Mouse (Mus musculus): ENCODE measurements around the gene Ccrl2. TPM values are rescaled to one million over a fixed set of nuclear protein-coding genes. Genes with fewer than 3 reads are reported as not detected.
A peak's percentile ranks its signal among the peaks of the same experiment; 100 is the strongest.

The Ccrl2 gene
- polyA plus RNA-seq, 1 experiment from 2014 or later, result 2.7 TPM

DNA sequence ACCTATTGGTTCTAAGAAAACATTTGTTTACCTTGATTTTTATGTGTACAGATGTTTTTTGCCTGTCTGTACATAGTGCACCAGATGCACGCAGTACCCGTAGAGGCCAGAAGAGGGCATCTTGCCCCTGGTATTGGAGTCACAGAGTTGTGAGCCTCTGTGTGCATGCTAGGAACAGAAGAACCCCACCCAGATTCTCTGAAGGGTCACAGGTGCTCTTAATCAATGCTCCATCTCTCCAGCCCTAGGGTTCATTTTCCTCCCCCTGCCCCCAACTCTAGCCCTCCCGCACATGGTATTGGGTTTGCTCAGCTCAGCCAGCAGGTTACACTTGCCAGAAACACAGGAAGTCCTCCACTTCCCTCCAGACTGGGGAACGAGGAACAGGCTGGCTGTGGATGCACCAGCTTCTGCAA is 13.2 kb upstream of the Ccrl2 start:
- no peaks in the 10 kb centered on the region for H3K36me3 ChIP-seq (ENCODE audit: insufficient read depth, low read length)
- no peaks in the 10 kb centered on the region for H3K4me1 ChIP-seq (replicated peaks; ENCODE audit: insufficient read depth, low read length)
- 32% methylated on average over 4 of the region's 4 CpGs for WGBS
- H3K9me3 ChIP-seq (replicated peaks; ENCODE audit: low read length), result no peaks in the 10 kb centered on the region
- peak; percentile 81 for TF ChIP-seq CTCF (IDR thresholded peaks at IDR 0.05; ENCODE audit: low read depth)
- no peaks in the 10 kb centered on the region for H3K27me3 ChIP-seq (ENCODE audit: insufficient read depth, low read length)
- no peak overlapping the region for H3K4me3 ChIP-seq (replicated peaks; ENCODE audit: low read depth, low read length)
- ATAC-seq (replicated peaks; ENCODE audit: low FRiP score, low read depth), result no peak
- no peak overlapping the region for H3K4me2 ChIP-seq (ENCODE audit: low read length)
- no peak overlapping the region for H3K27ac ChIP-seq
- peak; percentile 45 for DNase-seq (ENCODE audit: low spot score)
- no peak overlapping the region for H3K9ac ChIP-seq (ENCODE audit: low read depth, low read length)

DNA sequence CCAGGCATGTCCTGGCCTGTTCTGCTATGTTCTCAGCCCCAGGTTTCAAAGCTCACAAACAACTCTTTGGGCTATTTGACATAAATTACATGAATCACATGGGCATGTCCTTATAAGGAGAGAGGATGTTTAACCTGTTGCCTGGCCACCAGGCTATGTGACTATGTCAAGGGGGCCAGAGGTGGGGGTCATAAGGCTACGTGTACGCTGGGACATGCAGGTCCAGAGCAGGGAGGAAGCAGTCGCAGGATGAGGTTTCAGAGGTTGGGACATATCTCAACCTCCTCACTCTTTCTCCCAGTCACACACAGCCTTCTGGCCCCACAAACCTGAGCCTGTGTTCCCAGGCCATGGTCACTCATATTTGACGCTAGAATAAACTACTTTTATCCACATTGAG is 9.7 kb upstream of the Ccrl2 start:
- no peak for TF ChIP-seq CTCF (IDR thresholded peaks at IDR 0.05; ENCODE audit: low read depth)
- Histone ChIP-seq H3K4me3 (replicated peaks; ENCODE audit: low read depth, low read length) (no peak overlapping the region), H3K27ac (no peak overlapping the region), H3K27me3 (ENCODE audit: insufficient read depth, low read length) (no peaks in the 10 kb centered on the region), H3K4me2 (ENCODE audit: low read length) (no peak overlapping the region), H3K9ac (ENCODE audit: low read depth, low read length) (no peak overlapping the region), H3K4me1 (replicated peaks; ENCODE audit: insufficient read depth, low read length) (no peaks in the 10 kb centered on the region), H3K9me3 (replicated peaks; ENCODE audit: low read length) (no peaks in the 10 kb centered on the region), H3K36me3 (ENCODE audit: insufficient read depth, low read length) (no peaks in the 10 kb centered on the region)
- no peak for DNase-seq (ENCODE audit: low spot score)
- no peak for ATAC-seq (replicated peaks; ENCODE audit: low FRiP score, low read depth)
- 66% methylated on average over 4 of the region's 4 CpGs for WGBS

GRCm38 (mm10) chr9:111062840-111063239 is 5.5 kb upstream of the Ccrl2 start:
- DNase-seq (ENCODE audit: low spot score) (no peak), ATAC-seq (replicated peaks; ENCODE audit: low FRiP score, low read depth) (no peak)
- H3K36me3 ChIP-seq (ENCODE audit: insufficient read depth, low read length), result no peaks in the 10 kb centered on the region
- H3K4me3 ChIP-seq (replicated peaks; ENCODE audit: low read depth, low read length), result no peak overlapping the region
- H3K4me1 ChIP-seq (replicated peaks; ENCODE audit: insufficient read depth, low read length), result no peaks in the 10 kb centered on the region
- TF ChIP-seq CTCF (IDR thresholded peaks at IDR 0.05; ENCODE audit: low read depth), result no peak
- H3K9me3 ChIP-seq (replicated peaks; ENCODE audit: low read length), result no peaks in the 10 kb centered on the region
- no peaks in the 10 kb centered on the region for H3K27me3 ChIP-seq (ENCODE audit: insufficient read depth, low read length)
- 72% methylated on average over 5 of the region's 5 CpGs for WGBS
- no peak overlapping the region for H3K27ac ChIP-seq
- H3K4me2 ChIP-seq (ENCODE audit: low read length), result no peak overlapping the region
- no peak overlapping the region for H3K9ac ChIP-seq (ENCODE audit: low read depth, low read length)

- H3K4me2 ChIP-seq (ENCODE audit: low read length), result no peak overlapping the region
- H3K9me3 ChIP-seq (replicated peaks; ENCODE audit: low read length), result no peaks in the 10 kb centered on the region
- no peaks in the 10 kb centered on the region for H3K27me3 ChIP-seq (ENCODE audit: insufficient read depth, low read length)
- ATAC-seq (replicated peaks; ENCODE audit: low FRiP score, low read depth), result no peak
- no peak overlapping the region for H3K4me3 ChIP-seq (replicated peaks; ENCODE audit: low read depth, low read length)
- H3K36me3 ChIP-seq (ENCODE audit: insufficient read depth, low read length), result no peaks in the 10 kb centered on the region
- TF ChIP-seq CTCF (IDR thresholded peaks at IDR 0.05; ENCODE audit: low read depth), result no peak
- H3K27ac ChIP-seq, result no peak overlapping the region
- DNase-seq (ENCODE audit: low spot score), result no peak
- 44% methylated on average over 10 of the region's 10 CpGs for WGBS
- H3K4me1 ChIP-seq (replicated peaks; ENCODE audit: insufficient read depth, low read length), result peaks cover 8% of the 10 kb centered on the region
- H3K9ac ChIP-seq (ENCODE audit: low read depth, low read length), result no peak overlapping the region
These were observed 1.7 kb upstream of the Ccrl2 start for GRCm38 (mm10) chr9:111058943-111059556.

GRCm38 (mm10) chr9:111057544-111058370 is 438 bp upstream of the Ccrl2 start:
- H3K4me3 ChIP-seq (replicated peaks; ENCODE audit: low read depth, low read length), result 0 out of 2 replicates have a peak overlapping the region, but pooled peaks have one; percentile 48
- no peak for DNase-seq (ENCODE audit: low spot score)
- H3K27me3 ChIP-seq (ENCODE audit: insufficient read depth, low read length), result no peaks in the 10 kb centered on the region
- H3K4me1 ChIP-seq (replicated peaks; ENCODE audit: insufficient read depth, low read length), result peaks cover 8% of the 10 kb centered on the region
- no peak overlapping the region for H3K27ac ChIP-seq
- 43% methylated on average over 14 of the region's 14 CpGs for WGBS
- no peaks in the 10 kb centered on the region for H3K36me3 ChIP-seq (ENCODE audit: insufficient read depth, low read length)
- 0 out of 2 replicates have a peak overlapping the region, but pooled peaks have one; percentile 32 for H3K9ac ChIP-seq (ENCODE audit: low read depth, low read length)
- no peak for ATAC-seq (replicated peaks; ENCODE audit: low FRiP score, low read depth)
- TF ChIP-seq CTCF (IDR thresholded peaks at IDR 0.05; ENCODE audit: low read depth), result 0 out of 2 replicates have a peak, but pooled peaks have one; percentile 1
- H3K9me3 ChIP-seq (replicated peaks; ENCODE audit: low read length), result no peaks in the 10 kb centered on the region
- peak overlapping the region; percentile 74 for H3K4me2 ChIP-seq (ENCODE audit: low read length)

DNA sequence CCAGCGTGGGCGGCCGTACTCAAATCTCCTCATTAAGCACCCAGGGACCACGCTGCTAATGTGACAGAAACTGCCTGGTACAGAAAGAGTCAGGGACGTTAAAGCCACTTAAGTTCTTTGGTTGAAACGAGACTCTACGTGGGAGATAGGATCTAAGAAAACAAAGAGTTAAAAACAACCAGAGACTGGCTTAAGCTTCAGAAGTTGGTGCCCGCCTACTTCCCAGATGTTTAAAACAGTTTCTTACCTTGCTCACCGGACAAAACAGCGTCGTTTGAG is 861 bp downstream of the Ccrl2 start:
- Histone ChIP-seq H3K9me3 (replicated peaks; ENCODE audit: low read length) (no peaks in the 10 kb centered on the region), H3K36me3 (ENCODE audit: insufficient read depth, low read length) (no peaks in the 10 kb centered on the region), H3K27me3 (ENCODE audit: insufficient read depth, low read length) (no peaks in the 10 kb centered on the region), H3K27ac (0 out of 2 replicates have a peak overlapping the region, but pooled peaks have one; percentile 20), H3K4me1 (replicated peaks; ENCODE audit: insufficient read depth, low read length) (peaks cover 8% of the 10 kb centered on the region), H3K4me2 (ENCODE audit: low read length) (peak overlapping the region; percentile 74), H3K9ac (ENCODE audit: low read depth, low read length) (peak overlapping the region; percentile 55; the same call in 1 of the 2 replicates), H3K4me3 (replicated peaks; ENCODE audit: low read depth, low read length) (peak overlapping the region; percentile 48)
- 2% methylated on average over 11 of the region's 11 CpGs for WGBS
- TF ChIP-seq CTCF (IDR thresholded peaks at IDR 0.05; ENCODE audit: low read depth), result no peak
- DNase-seq (ENCODE audit: low spot score) (peak; percentile 24), ATAC-seq (replicated peaks; ENCODE audit: low FRiP score, low read depth) (no peak)

Data from kidney, postnatal 0 days (tissue).